Mouse (Mus musculus) urinary bladder, postnatal 4 days (tissue): ENCODE measurements around the gene Armc12.
"Not testable (repeated sequence)": the region's sequence is repeated elsewhere in the genome, so short reads cannot be mapped to it uniquely, and the experiment has no call there.

Experiments used
- DNase-seq, 2 experiments: peaks; one replicate each; pipeline ENCODE4 v3.0.0; 2021 to 2022; ENCODE audit warnings: low spot score in 2 of 2

Gene Armc12

DNA sequence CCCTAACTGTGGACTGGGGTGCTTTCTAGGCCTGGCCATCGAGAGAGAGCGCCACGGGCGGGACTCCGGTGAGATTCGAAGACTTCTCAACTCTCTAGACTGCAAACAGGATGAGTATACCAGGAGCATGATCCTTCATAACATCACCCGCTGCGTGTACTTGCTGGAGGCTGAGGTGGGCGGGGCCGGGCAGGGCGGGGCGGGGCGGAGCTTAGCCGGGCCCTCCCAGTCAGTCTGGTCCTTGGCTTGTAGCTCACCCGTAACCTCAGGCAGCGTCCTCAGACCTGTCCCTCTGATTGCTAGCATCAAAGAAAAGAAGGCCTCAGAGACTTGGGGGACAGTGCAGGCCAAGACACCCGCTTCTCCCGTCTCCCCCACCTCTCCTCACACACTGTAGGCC lies 1.3 kb downstream of the Armc12 start:
- DNase-seq = no peak

DNA sequence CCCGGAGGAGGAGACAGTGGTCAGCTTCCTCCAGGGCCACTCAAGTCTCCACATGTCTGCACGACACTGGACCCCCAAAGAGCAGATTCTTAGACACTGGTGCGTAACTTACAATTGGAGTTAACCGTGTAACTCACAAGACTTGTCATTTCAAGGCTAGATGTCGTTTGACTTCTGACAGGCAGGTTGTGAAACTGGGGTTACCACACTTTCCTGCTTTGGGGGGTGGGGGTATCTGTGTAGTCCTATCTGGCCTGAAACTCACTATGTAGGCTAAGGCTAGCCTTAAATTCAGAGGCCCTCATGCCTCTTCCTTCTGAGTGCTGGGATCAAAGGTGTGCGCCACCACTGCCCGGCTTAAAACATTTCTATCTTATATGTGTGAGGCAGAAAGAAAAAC lies 2.0 kb downstream of the Armc12 start:
- no peak for DNase-seq

DNA sequence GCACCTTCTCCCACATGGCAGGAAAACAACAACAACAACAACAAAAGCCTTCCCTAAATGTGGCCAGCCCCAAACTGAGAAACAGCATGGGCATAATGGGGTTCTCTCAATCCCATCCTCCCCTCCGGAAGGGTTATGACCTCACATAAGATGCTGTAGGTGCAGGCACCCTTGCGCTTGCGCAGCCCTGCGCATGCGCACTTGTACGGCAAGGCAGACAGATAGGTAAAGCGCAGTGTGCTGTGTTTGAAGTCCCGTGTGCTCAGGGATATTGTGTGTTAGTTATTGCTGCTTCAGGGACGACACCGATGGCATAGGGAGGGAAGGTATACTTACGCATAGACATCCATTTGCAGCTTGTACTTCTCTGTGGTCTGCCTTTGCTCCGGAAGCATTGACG lies 2.7 kb downstream of the Armc12 start:
- DNase-seq = no peak

DNA sequence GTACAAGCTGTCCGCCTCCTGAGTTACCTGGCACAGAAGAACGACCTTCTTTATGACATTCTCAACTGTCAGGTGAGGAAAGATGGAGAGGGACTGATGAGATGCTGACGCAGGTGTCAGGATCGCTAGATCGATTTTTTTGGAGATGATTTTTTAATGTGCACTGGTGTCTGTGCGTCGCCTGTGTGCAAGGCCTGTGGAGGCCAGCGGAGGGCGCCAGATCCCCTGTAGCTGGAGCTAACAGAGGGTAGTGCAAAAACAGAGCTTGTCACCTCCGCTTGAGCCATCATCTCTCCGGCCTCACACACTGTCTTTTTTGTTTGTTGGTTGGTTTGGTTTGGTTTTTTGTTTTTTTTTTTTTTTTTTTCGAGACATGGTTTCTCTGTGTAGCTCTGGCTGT lies 7.3 kb downstream of the Armc12 start:
- no peak for DNase-seq

DNA sequence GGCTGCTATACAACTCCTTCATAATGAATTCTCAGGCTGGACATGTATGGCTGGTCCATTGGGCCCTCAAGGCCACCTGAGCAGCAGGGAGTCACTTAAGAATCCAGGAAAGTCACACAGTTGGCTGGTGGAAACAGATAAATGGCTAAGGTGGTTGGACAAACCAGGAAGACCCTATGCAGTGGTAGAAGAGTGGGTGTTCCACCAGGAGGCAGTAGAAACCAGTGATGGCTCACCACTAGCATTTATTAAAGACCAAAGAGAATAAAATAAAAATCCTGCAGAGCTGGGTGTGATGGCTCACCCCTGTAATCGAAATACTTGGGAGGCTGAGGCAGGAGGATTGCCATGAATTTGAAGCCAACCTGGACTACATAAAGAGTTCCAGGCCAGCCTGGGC lies 16.3 kb downstream of the Armc12 start:
- no peak for DNase-seq

DNA sequence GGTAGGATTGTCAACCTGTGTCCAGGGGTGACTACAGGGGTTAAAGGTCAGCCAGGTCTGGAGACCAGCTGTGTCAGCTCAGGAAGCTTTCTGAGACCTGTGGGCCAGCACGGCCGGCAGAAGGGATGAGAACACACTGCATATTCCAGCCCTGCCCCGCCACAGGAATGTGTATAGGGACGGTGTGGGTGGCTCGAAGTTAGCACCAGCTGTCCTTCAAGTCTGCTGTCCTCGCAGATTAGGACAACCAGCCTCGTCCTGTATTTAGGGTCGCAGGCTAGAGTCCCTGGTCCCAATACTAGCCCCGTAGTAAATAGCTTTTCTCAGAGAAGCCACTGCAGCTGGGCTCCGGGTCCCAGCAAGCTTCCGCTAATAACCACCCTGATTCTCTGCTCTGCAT lies 17.9 kb downstream of the Armc12 start:
- no peak for DNase-seq

DNA sequence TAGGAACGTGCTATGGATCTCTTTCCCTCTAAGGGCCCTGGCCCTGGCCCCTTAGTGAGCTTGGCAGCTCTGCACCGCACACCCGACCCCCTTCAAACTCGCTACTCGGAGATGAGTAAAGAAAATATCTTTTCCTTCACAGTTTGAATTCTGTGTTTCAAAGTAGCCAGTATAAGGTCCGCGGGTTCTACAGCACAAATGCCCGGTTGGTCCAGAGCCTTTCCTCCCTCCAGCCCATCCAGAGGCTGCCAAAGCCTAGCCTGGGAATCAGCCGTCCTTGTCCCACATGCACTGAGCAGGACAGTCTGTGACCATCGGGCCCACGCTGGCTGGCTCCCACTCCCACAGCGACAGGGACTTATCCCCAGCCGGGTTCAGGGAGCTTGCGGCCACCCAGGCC lies 18.5 kb downstream of the Armc12 start, which contains the start of gene Clpsl2:
Gene Clpsl2, plus strand, starts transcription at position 301 of the 400 bp plus-strand sequence.
- no peak for DNase-seq

DNA sequence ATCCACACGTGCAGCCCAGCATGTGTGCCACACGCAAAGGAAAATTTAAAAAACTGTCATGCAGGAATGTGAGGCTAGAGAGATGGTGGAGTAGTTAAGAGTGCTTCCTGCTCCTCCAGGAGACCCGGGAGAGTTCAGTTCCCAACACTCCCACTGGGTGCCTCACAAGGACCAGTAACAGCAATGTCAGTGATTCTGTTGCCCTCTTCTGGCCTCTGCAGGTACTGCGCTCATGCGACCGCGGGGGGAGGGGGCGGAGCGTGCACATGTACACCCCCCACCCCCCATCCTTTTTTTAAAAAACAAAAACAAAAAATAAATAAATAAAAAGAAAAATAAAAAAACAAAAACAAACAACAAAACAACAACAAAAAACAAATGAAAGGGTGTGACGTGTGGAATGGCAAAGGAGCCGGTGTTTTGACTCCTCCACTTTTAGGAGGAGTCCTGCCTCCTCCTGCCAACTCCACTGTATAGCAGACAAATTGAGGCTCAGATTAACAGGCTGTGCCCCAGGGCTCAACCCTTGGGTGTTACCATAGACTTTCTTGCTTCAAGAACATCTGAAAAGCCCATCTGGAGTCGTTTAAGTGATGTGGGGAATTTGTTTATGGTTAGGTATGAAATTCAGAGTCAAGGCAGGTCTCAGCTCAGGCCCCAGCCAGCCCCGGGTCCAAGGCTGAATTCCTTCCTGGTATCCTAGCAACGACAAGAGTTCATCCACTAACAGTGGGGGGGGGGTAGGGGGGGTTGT lies 22.6 kb downstream of the Armc12 start:
- DNase-seq = peak; percentile 60 to 77

DNA sequence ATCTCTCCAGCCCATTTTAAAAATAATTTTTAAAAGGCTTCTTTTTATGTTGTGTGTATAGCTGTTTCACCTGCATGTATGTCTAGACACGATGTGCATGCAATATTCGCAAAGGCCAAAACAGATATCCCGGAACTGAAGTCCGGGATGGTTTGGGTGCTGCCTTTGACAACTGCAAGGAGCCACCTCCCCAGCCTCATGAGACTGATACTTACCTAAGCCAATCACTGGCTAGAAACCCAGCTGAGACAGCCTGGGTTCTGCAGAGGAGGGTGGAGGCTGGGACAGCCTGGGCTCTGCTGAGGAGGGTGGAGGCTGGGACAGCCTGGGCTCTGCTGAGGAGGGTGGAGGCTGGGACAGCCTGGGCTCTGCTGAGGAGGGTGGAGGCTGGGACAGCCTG lies 23.4 kb downstream of the Armc12 start:
- DNase-seq = not testable (repeated sequence)

DNA sequence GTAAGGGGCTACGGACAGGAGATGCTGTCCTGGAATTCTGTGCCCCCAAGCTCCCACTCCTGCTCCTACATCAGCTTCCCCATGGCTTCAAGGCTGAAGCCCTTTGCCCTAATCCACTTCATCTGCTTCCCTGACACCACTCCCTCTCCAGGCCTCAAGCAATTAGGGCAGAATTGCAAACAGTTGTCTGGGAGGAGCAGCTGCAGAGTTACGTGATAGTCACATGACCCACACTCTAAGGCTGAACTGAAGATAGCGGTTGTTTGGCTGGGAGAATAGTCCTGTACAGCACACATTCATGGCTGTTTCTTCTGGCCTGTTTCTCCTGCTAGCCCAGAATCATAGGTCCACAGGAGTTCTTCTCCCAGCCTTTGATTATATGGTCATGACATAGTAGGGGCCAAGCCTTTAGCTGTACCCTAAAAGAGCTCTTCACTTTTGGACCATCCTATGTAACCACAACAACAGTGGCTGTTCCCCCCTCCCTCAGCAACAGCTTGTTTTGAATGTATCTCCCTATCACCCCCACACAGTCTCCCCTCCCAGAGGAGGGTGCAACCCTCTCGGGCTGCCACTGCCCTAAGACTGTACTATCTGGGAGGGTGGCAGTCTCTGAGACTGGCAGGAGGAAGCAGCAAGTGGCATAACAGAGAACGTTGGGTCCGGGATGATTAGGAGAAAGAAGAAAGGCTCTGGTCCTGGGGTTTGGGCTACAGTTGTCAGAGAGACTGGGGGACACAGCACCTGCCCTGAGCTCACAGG lies 26.2 kb downstream of the Armc12 start:
- no peak for DNase-seq

DNA sequence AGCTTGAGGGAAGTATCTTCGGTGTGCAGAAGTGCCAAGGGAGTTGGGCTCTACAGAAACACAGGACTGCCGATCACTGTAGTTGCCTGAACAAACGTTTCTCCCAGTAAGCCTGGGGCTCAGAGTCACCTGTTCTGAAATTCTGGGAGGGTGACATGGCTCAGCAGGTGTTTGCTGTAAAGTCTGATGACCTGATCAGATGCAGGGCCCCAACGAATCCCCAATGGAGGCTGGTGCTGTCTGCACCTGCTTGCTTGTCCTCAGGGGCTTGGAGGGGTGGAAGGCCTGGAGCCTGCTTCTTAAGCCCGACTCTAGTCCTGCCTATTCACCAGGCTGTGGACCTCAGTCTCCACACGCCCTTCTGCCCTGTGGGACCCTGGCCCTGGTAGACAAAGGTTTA lies 27.2 kb downstream of the Armc12 start:
- DNase-seq = no peak

DNA sequence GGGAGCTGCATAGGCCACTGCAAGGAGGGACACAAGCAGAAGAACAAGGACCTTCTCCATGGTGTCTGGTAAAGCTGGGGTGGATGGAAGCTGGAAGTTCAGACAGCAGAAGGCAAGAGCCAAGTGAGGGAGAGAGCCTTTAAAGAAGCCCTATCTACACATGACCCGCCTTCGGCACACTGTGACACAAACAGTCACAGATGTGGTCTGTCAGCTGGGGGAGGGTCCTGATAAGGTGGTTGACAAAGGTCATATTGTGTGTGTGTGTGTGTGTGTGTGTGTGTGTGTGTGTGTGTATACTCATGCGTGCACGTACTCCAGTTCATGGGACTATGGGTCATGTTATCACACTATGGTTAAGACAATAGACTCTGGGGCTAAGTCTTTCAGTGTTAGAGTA lies 30.0 kb downstream of the Armc12 start, which contains the start of gene Clps:
Gene Clps, minus strand, starts transcription at position 169 of the 400 bp plus-strand sequence.
- DNase-seq = no peak

DNA sequence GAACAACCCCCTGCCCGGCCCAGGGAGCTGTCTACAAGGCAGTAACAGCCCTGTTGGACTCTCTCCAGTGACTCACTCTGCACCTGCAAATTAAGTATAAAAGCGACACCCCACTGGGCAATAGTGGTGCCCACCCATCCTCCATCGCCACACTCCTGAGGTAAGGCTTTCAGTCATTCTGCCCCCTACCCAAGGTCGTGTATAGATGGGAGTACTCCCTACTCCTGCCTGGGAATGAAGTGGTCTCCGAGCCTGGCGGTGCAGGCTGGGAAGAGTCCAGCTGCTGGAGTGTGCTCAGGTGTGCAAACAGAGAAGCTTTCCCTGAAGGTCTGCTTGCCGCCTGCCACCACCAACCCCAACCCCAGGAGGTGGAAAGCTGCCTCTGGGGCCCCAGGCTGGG lies 31.0 kb downstream of the Armc12 start:
- no peak for DNase-seq

DNA sequence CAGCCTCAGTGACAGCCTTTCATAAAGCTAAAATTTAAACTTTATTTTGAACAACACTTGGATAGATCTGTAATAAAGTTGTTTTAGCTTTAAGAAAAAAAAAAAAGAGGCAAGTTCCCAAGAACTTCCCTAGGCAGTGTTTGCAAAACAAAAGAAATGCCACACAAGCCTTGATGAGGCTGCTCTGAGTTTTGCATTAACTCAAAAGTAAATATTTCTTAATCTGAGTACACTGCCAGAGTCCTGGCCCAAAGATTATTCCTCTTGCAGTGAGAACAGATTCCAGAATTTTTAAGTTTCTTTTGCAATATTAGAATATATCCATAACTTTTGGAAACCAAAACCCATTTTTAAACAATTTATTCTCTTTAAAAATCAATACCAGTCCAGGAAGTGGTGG lies 34.6 kb downstream of the Armc12 start:
- DNase-seq = no peak

DNA sequence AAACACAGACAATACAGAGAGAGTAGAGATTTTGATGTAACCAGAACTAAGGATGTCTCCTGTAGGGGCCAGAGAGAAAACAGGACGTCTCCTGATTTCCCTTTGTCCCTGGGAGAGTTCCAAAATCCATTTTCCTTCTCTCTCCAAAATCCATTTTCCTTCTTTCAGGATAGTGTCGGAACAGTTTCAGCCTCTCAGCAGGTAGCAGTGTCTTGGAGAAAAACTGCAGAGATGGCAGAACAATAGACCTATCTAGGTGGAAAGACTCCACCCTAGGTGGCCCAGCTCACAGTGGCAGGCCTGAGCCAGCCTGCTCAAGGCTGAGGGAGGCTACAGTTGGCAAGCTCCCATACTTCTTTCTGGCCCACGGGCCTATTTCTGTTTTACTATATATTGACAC lies 36.9 kb downstream of the Armc12 start:
- no peak for DNase-seq

DNA sequence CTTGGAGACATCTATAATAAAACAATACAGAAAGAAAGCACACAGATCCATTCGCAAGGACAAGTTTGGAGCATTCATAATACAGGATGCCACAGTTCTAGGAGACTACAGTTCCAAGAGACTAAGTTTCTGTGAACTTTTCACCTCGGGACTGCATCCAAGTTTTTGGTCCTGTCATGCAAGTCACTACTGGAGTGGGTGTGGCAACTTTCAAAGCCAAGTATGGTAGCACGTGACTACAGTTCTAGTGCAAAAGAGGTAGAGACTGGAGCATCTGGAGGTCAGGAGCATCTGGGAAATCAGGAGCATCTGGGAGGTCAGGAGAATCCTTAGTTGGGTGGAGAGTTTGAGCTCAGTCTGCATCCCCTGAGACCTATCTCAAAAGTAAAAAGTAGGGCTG lies 41.3 kb downstream of the Armc12 start:
- DNase-seq = no peak

DNA sequence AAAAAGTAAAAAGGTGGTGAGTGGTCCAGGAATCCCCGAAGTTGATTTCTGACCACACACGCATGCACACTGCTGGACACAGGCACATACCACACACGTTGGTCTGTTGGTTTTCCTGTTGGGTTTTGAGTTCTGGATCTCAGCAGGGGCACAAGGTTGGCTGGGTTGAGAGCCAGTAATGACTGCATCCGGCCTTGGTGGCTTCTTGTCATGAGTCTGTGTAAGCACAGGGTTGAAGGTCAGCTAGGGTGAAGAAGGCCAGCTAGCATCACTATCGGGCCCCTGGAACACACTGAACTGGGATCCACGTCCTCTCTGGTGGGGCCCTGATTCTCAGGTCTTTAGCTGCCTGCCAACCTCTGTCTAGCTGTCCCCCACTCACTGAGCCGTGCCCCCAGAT lies 41.9 kb downstream of the Armc12 start:
- DNase-seq = no peak

DNA sequence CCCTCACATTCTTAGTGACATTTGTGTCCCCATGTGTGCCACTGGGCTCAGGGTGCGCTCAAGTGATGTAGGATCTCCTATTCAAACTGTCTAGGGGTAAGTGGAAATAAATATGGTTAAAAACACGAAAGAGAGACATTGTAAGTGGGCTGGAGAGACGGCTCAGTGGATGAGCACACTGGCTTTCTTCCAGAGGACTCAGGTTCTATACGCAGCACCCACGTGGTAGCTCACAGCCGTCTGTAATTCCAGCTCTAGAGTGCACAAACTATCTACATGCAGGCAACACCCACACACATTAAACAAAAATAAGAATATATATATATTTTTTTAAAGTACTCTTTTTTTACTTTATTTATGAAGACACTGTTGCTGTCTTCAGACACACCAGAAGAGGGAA lies 42.3 kb downstream of the Armc12 start:
- DNase-seq = no peak

DNA sequence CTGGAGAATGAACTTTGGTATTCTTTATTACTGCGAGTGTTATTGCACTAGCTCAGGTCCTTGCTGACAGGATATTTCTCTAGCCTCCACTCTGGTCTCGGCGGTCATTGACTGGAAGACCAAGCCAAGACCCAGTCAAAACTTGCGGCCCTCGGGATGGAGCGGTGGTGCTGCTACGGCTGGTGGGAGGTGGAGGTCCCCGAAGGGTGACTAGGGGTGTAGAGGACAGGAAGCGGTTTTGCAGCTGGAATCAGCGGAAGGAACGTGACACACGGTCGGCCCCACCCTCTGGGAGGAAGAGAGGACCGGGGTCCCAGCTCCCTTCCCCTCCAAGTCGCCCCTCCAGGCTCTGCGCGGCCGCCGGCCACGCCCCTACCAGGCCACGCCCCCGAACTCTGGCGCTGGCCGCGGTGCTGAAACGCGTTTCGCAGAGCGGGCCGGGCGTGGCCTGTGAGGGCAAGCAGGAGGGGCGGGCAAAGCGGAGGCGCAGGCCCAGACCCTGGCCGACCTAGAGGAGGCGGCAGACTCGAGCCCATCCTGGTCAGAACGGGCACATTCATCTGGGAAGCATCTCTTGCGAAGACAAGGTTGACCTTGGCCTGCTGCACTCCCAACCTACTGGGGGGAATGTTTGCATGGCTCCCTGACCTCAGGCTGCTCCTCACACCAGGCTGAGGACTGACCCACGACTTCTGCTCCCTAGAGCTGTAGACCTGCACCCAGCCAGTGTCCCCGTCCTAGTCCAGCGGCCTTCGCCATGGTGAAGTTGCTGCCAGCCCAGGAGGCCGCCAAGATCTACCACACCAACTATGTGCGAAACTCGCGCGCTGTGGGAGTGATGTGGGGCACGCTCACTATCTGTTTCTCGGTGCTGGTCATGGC lies 44.9 kb downstream of the Armc12 start, which contains the start of gene Lhfpl5:
Gene Lhfpl5, plus strand, starts transcription at position 398 of the 882 bp plus-strand sequence.
- DNase-seq = peak in 1 of 2 experiments; percentile 64

DNA sequence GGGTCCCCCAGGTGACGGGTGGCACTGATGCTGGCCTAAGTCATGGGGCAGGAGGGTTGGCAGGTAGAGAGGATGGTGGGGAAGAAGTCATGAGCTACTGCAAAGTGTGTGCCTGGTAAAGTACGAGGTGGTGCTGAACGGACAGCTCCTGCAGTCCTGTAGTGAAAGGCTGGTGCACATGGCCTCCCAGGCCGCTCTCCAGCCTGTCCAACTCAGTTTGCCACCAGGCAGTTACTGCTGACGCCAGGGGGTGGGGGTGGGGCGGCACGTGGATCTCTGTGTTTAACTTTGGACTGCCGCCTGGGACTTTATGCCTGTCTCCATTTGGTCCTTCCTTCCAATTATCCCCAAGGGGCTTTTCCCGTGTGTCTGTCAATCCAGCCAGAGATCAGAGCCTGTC lies 49.8 kb downstream of the Armc12 start:
- peak; percentile 38 to 75 for DNase-seq

DNA sequence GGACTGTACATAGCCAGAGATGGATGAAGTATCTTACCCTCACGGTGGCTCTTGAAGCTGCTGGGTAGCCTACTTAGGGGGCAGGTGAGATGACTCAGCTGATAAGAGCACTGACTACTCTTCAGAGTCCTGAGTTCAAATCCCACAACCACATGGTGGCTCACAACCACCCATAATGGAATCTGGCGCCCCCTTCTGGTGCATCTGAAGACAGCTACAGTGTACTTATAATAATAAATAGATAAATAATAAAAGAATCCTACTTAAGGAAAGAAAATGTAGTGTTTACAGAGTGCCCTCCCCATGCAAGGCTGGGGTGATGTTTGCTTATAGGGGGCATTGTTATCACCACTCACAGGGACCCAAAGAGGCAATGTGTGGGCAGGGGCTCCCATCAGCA lies 50.5 kb downstream of the Armc12 start:
- DNase-seq = no peak

DNA sequence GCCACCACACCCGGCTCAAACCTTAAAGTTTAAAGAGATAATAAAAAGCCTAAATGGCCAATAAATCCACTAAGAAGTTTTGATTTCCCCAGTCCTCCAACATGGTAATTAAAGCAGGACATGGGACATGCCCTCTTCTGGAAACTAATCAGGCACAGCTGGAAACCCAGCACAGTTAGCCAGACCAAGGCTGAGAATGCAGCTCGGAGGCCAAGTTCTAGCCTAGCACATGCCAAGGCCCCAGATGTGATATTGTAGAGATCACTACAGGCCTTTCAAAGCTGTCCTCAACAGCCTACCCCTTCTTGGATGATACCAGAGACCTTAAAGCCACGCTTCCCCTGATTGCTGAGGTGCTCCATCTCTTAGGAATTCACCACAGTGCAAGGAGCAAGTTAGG lies 55.9 kb downstream of the Armc12 start:
- no peak for DNase-seq
